27 mouse cellular contexts compared by ENCODE assay signal in genomic region chr17:73905043-73905750, GRCm38 (mm10). TPM values are rescaled to one million over a fixed set of nuclear protein-coding genes. Genes with fewer than 3 reads are reported as not detected.
DNase-seq lines count a peak whose midpoint lies in the region; ATAC-seq lines count a peak whose summit lies in the region.
"Had no signal": no experiment of that assay in that cellular context is flagged by ENCODE, and none has a peak within 500 bp of the region (broad histone marks: within the 10 kb centered on the region; RNA-seq: fewer than 3 reads in every experiment).

No protein-coding gene starts in this region.

- no peak overlapping the region for H3K9ac ChIP-seq in heart, embryonic 12.5 days
- H3K9ac ChIP-seq: embryonic facial prominence, embryonic 13.5 days; forebrain, embryonic 15.5 days; limb, embryonic 12.5 days; liver, embryonic 15.5 days; lung, embryonic 14.5 days; midbrain, embryonic 15.5 days had no signal

- H3K4me1 ChIP-seq in heart, embryonic 12.5 days (replicated peaks): no peaks in the 10 kb centered on the region
- H3K4me1 ChIP-seq: forebrain, embryonic 10.5 days; forebrain, embryonic 15.5 days; liver, embryonic 15.5 days; midbrain, embryonic 10.5 days; midbrain, embryonic 15.5 days had no signal

- no peak overlapping the region for H3K4me2 ChIP-seq in heart, embryonic 12.5 days
- H3K4me2 ChIP-seq: embryonic facial prominence, embryonic 13.5 days; forebrain, embryonic 15.5 days; limb, embryonic 12.5 days; liver, embryonic 15.5 days; lung, embryonic 14.5 days; midbrain, embryonic 15.5 days had no signal

- H3K27ac ChIP-seq in heart, embryonic 12.5 days (ENCODE audit: poor library complexity, severe bottlenecking): no peak overlapping the region
- H3K27ac ChIP-seq: embryonic facial prominence, embryonic 13.5 days; forebrain, embryonic 10.5 days; forebrain, embryonic 15.5 days; gastrocnemius, adult 2 months; heart, adult 2 months; limb, embryonic 12.5 days; liver, embryonic 15.5 days; midbrain, embryonic 10.5 days; midbrain, embryonic 15.5 days had no signal

- no peak overlapping the region for H3K4me3 ChIP-seq in heart, embryonic 12.5 days
- H3K4me3 ChIP-seq: embryonic facial prominence, embryonic 13.5 days; forebrain, embryonic 10.5 days; forebrain, embryonic 15.5 days; gastrocnemius, adult 2 months; heart, adult 2 months; limb, embryonic 12.5 days; liver, embryonic 15.5 days; midbrain, embryonic 10.5 days; midbrain, embryonic 15.5 days had no signal

- DNase-seq in heart, adult 11 months: peak; percentile 29
- DNase-seq in thymus, postnatal 14 days: peak; percentile 56
- no peak for DNase-seq in adrenal gland, postnatal 25 days
- DNase-seq in kidney, postnatal 14 days: no peak
- DNase-seq in gastrocnemius, adult 18-20 months (ENCODE audit: low spot score): no peak
- DNase-seq: adrenal gland, adult 8-10 months; cerebellum, postnatal 10 days; gastrocnemius, adult 2 months; gastrocnemius, postnatal 36 days; heart, adult 2 months; heart, postnatal 14 days; kidney, adult 9 months; kidney, postnatal 10 days; lung, embryonic 14.5 days; right cerebral cortex, adult 18-20 months; spleen, adult 18-20 months had no signal

- H3K27me3 ChIP-seq in heart, embryonic 12.5 days (replicated peaks): no peaks in the 10 kb centered on the region
- H3K27me3 ChIP-seq: forebrain, embryonic 15.5 days; limb, embryonic 12.5 days; liver, embryonic 15.5 days; midbrain, embryonic 15.5 days had no signal

- 73% methylated on average over 7 of the region's 7 CpGs for WGBS in heart, embryonic 12.5 days

- no peaks in the 10 kb centered on the region for H3K36me3 ChIP-seq in heart, embryonic 12.5 days
- H3K36me3 ChIP-seq: embryonic facial prominence, embryonic 13.5 days; forebrain, embryonic 10.5 days; forebrain, embryonic 15.5 days; limb, embryonic 12.5 days; liver, embryonic 15.5 days; midbrain, embryonic 10.5 days; midbrain, embryonic 15.5 days had no signal

- no peaks in the 10 kb centered on the region for H3K9me3 ChIP-seq in heart, embryonic 12.5 days (replicated peaks)
- H3K9me3 ChIP-seq: embryonic facial prominence, embryonic 13.5 days; forebrain, embryonic 10.5 days; forebrain, embryonic 15.5 days; limb, embryonic 12.5 days; liver, embryonic 15.5 days; midbrain, embryonic 10.5 days; midbrain, embryonic 15.5 days had no signal

- no peak for ATAC-seq in heart, embryonic 12.5 days (ENCODE audit: insufficient number of reproducible peaks, low FRiP score)
- ATAC-seq in inflammation-experienced regulatory T-cells, adult 6 months: peak; percentile 77
- ATAC-seq: forebrain, embryonic 15.5 days; hindbrain, embryonic 16.5 days; intestine, postnatal 0 days; midbrain, embryonic 15.5 days had no signal

RNA-seq across cellular contexts. Expression of gene Xdh, which starts 44.8 kb away (rescaled TPM):
- 0.17 and 0.23 TPM in 2 replicates for polyA plus RNA-seq in heart, embryonic 12.5 days (2016; fragmentation: Nextera tagmentation; extraction: Ambion mirVana)
- 10 to 100 TPM; 15.8 to 38.5 (median 37.1) TPM for polyA plus RNA-seq in inflammation-experienced regulatory T-cells, adult 6 months (2017; shearing (Covaris generic))
- 446 and 487 TPM in 2 replicates for total RNA-seq in adrenal gland, postnatal 25 days (2021)
- total RNA-seq in gastrocnemius, adult 18-20 months (2021): 10 to 100 TPM; 41.3 to 60.9 TPM

Comparison
In these comparisons a context has a peak if more than half of its experiments do, and no peak if none do; other contexts are left out.
1. DNase-seq: peak in heart, adult 11 months (single experiment) and thymus, postnatal 14 days (single experiment); none in adrenal gland, postnatal 25 days (single experiment), kidney, postnatal 14 days (single experiment) and gastrocnemius, adult 18-20 months (single experiment).